Mouse (Mus musculus) ES-CJ7 (cell line): ENCODE measurements around the gene Rab35.
A peak's percentile ranks its signal among the peaks of the same experiment; 100 is the strongest.

Source experiments
- DNase-seq: peaks from one replicate; pipeline ENCODE4 v3.0.0; 2011; ENCODE audit warnings: low read depth, low spot score

The Rab35 gene

GRCm38 (mm10) chr5:115649699-115650098 is 18.0 kb downstream of the Rab35 start:
- no peak for DNase-seq

DNA sequence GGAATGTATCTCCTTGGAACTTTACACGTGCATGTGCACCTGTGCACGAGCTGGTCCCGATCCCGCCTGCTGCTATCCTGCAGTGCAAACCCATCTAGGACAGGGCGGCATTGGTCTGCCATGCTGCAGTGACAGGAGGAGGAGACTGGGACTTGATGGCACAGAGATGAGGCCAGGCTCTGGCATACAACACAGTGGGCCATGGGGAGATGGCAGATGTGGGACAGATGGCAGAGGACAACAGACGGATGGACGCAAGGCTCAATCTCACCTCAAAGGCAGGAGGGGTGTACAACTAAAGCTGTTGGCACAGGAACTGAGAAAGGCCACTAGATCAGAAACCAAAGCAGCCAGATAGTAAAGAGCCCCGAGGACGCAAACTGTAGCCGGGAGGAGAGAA is 19.2 kb downstream of the Rab35 start:
- DNase-seq, result no peak

- no peak for DNase-seq
Observed at GRCm38 (mm10) chr5:115651821-115652220, 20.1 kb downstream of the Rab35 start.

GRCm38 (mm10) chr5:115652681-115653575 is 21.2 kb downstream of the Rab35 start:
- peak; percentile 99 for DNase-seq

DNA sequence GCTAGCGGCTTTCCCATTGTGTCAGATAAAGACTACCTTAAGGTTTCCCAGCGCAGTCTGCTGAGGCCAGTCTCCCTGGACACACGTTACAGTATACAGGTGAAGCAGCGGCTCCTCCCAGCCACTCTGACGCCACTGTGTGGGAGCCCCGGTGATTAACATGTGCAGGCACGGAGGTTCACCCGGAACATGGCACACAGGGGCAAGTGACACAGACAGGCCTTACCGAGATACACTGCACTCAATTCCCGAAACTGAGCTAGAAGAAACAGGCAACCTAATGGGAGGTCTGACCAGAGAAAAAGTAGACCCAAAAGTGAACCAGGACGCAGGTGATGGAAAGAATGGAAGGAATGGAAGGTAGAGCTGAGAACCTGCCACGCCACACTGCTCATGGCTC is 22.1 kb downstream of the Rab35 start:
- no peak for DNase-seq

DNA sequence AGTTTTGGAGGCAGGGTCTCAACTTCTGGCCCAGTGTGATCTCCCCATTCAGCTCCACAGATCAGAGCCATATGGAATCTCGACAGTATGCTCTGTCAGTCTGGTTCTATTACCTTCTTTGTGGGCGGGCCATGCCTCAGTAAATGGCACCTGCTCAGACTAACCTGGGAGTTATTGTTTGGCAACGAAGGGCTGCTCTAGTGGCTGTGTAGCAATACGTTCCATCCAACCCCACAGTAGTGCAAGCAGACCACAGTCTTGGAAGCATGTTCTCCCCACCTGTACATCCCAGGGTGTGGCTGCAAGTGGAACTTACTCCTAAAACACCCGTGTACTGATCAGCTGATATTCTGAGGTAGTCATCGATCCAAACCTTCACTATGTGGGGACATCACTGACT is 25.0 kb downstream of the Rab35 start:
- no peak for DNase-seq

- no peak for DNase-seq
Observed at GRCm38 (mm10) chr5:115657234-115657633, 25.5 kb downstream of the Rab35 start.

DNA sequence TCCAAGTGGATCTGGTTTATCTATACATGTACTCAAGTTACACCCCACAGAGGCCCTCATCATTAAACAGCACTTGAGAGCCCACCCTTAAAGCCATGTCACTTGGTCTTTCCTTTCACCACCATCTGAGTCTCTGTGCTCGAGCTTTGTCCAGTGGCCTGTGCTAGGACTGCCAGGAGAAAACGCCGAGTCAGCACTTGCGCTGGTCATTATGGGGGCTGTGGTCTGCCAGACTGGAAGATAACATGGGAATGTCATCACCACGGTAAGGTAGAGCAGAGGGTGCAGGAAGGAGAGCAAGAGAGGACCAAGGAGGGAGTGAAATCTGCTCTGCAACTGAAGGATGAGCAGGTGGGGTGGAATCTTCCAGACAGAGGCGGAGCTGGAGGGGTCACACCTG is 26.6 kb downstream of the Rab35 start:
- DNase-seq, result no peak

DNA sequence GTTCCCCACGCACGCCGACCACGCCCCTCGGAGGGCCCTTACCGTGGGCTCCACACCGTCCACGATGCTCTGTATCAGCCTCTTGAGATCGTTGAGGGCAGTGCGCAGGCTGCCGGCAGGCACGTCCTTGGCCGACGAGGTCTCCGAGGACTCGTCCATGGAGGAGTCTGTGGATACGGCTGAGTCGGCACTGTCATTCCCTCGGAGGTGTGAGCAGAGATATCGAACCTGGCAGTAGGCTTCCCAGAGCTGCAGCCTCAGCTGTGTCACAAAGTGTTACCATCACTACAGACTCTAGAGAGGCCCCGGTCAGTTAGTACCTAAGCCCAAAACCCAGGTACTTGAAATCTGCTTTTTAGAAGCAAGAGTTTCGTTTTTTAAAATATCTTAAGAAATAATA is 30.9 kb downstream of the Rab35 start:
- DNase-seq, result no peak

DNA sequence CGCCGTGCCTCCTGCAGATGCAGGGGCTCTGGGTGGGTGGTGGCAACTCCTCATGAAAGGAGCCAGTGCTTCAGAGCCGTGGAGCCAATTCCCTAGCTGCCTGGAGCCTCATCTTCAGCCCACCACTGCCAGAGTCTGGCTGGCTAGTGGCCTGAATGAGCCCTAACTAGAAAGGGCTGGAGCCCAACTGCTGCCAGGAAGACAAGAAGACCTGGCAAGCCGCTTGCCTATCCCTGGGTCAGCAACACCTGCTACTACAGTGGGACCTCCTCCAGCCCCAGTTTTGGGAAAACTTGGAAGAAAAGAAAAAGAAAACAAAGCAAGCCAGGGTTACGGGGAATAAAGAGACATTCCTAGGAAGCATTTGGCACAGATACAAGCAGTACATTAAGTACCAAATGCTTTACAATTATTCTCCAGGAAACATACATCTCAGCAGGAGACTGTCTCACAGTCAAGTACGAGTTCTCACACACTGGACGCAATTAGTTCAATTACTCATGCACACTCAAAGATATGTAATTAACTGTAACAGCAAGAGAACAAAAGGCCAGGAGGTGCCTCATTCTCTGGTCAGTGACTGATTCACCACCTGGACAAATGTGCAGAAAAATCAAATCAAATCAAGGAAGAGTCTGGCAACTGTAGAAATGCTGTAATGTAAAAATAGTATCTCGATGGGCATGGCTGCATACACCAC is 34.8 kb downstream of the Rab35 start:
- no peak for DNase-seq

DNA sequence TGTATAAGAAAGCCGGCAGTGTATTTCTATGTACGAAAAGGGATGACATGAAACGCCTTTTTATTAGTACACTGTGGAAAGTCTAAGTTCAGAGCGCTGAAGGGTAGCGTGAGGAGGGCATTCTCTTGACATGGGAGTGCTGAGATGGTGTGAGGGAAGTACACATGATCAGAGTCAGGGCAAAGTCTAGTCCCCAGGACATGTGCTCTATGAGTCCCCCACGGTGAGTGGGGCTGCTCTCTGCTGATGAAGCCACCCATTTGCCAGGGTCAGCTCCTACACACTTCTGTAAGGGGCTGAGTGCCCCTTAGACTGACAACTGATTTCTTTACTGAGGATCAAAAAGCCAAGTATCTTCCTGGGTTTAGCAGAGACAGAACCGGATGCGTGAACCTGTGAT is 35.5 kb downstream of the Rab35 start:
- no peak for DNase-seq

GRCm38 (mm10) chr5:115667894-115668293 is 36.2 kb downstream of the Rab35 start:
- no peak for DNase-seq

GRCm38 (mm10) chr5:115668986-115669385 is 37.3 kb downstream of the Rab35 start:
- no peak for DNase-seq

- no peak for DNase-seq
Observed at GRCm38 (mm10) chr5:115669974-115670373, 38.3 kb downstream of the Rab35 start.

GRCm38 (mm10) chr5:115670406-115670805 is 38.7 kb downstream of the Rab35 start:
- DNase-seq, result no peak

GRCm38 (mm10) chr5:115671846-115672245 is 40.1 kb downstream of the Rab35 start:
- no peak for DNase-seq

- no peak for DNase-seq
Observed at GRCm38 (mm10) chr5:115685126-115685525, 53.4 kb downstream of the Rab35 start.

DNA sequence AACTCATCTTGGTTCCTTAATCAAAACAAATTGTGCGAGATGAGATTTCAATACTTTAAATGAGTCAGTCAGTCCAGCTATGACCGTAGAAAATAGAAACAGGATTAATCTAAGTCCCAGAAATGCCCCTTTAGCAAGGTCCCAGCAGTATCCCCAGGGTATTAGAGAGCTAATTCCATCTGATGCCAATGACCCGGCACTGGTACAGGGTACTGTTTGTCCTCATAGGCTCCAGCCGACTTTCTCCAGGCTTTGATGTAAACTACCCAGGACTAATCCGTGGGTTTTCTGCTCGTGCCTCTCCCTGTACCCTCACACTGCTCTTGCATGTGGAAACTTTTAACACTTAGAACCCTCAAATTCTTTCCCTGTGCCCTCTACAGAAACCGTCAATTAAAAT is 55.0 kb downstream of the Rab35 start:
- no peak for DNase-seq

GRCm38 (mm10) chr5:115693271-115693670 is 61.6 kb downstream of the Rab35 start:
- peak; percentile 17 for DNase-seq

DNA sequence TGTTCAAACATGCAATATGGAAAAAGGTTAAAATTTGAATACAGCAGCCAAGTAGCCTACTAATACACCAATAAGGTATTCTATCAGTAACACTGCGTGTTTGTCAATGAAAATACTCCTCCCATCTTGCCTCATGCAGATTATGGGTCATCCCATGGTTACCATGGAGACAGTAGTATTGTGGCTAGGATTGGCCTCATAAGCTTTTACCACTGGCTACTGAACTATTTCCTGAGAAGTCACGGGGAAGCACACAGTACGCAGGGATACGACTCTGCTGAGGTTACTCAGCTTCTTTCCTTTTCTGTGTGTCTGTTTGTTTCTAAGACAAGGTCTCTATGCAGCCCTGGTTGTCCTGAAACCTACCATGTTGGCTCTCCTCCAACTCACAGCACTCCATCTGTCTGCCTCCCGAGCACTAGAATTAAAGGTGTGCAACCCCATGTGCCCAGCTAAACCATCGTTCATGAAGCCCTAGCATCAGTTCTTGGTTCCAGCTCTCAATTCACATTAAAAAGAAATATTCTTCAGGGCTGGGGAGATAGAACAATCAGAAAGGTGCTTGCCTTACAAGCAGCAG is 63.6 kb downstream of the Rab35 start:
- no peak for DNase-seq

GRCm38 (mm10) chr5:115696811-115697210 is 65.1 kb downstream of the Rab35 start:
- no peak for DNase-seq
